ENCODE assay signal across 9 mouse cellular contexts in the genomic region with DNA sequence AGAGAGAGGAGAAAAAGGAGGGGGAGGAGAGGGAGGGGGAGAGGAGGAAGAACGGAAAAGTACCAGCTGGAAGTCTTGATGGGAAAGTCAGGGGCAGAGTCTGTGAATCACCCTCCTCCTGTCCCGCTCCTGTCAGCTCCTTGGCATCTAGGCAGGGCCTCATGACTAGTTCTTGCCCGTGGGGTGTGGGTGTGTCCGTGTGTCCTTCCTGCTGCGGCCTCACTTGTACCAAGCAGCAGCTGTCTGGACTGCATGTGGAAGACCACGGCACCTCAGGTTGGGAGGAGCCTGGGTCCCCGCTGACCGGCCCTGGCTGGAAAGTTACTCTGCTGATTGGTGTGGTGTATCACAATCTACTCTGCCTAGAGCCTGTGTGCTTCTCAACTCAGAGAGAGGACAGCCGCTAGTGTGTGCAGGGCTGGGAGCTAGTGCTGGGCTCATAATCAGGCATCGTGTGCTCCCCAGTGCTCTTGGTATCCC. TPM values are rescaled to one million over a fixed set of nuclear protein-coding genes. Genes with fewer than 3 reads are reported as not detected.
DNase-seq lines count a peak whose midpoint lies in the region; ATAC-seq lines count a peak whose summit lies in the region.
"Had no signal": no experiment of that assay in that cellular context is flagged by ENCODE, and none has a peak within 500 bp of the region (broad histone marks: within the 10 kb centered on the region; RNA-seq: fewer than 3 reads in every experiment).

No protein-coding gene starts in this region.

- no peak for DNase-seq in frontal cortex, postnatal 25 days (ENCODE audit: low spot score in 2 of 2)
- DNase-seq in adrenal gland, adult 8-10 months: peak; percentile 77
- DNase-seq in cerebellum, postnatal 25 days: no peak
- DNase-seq in cerebellum, adult 9-10 months: no peak
- no peak for DNase-seq in midbrain, embryonic 10.5 days (ENCODE audit: low spot score)

- H3K4me1 ChIP-seq in heart, embryonic 14.5 days (ENCODE audit: control insufficient read depth in 2 of 2, insufficient read depth in 2 of 2, low read length in 2 of 2): peaks cover 0 to 2% of the 10 kb centered on the region in 2 experiments; a peak in 1 of 4 replicates
- peaks cover 75% of the 10 kb centered on the region for H3K4me1 ChIP-seq in limb, embryonic 12.5 days (replicated peaks)
- peaks cover 43% of the 10 kb centered on the region for H3K4me1 ChIP-seq in midbrain, embryonic 10.5 days

- no peak overlapping the region for H3K4me2 ChIP-seq in heart, embryonic 14.5 days (ENCODE audit: low read length)
- H3K4me2 ChIP-seq in limb, embryonic 12.5 days: 0 out of 2 replicates have a peak overlapping the region, but pooled peaks have one; percentile 13
- H3K4me2 ChIP-seq: midbrain, embryonic 13.5 days had no signal

- H3K9me3 ChIP-seq in heart, embryonic 14.5 days (ENCODE audit: control insufficient read depth, low read length): no peaks in the 10 kb centered on the region
- H3K9me3 ChIP-seq in limb, embryonic 12.5 days: no peaks in the 10 kb centered on the region
- no peaks in the 10 kb centered on the region for H3K9me3 ChIP-seq in midbrain, embryonic 10.5 days (replicated peaks)
- H3K9me3 ChIP-seq: midbrain, embryonic 13.5 days had no signal

- no peak overlapping the region for H3K27ac ChIP-seq in heart, embryonic 14.5 days (replicated peaks in 1 of 2; ENCODE audit: control insufficient read depth in 1 of 2, insufficient read depth in 1 of 2, low read depth in 2 of 2, low read length in 2 of 2)
- peak overlapping the region; percentile 8; the same call in 1 of the 2 replicates for H3K27ac ChIP-seq in limb, embryonic 12.5 days
- H3K27ac ChIP-seq in midbrain, embryonic 10.5 days (replicated peaks): no peak overlapping the region
- H3K27ac ChIP-seq: midbrain, embryonic 13.5 days had no signal

- H3K9ac ChIP-seq in heart, embryonic 14.5 days (ENCODE audit: low read length): no peak overlapping the region
- no peak overlapping the region for H3K9ac ChIP-seq in limb, embryonic 12.5 days (replicated peaks)
- H3K9ac ChIP-seq: midbrain, embryonic 13.5 days had no signal

- H3K36me3 ChIP-seq in heart, embryonic 14.5 days (ENCODE audit: control insufficient read depth, insufficient read depth, low read length): no peaks in the 10 kb centered on the region
- no peaks in the 10 kb centered on the region for H3K36me3 ChIP-seq in limb, embryonic 12.5 days
- H3K36me3 ChIP-seq in midbrain, embryonic 10.5 days: no peaks in the 10 kb centered on the region
- H3K36me3 ChIP-seq: midbrain, embryonic 13.5 days had no signal

- no peaks in the 10 kb centered on the region for H3K27me3 ChIP-seq in heart, embryonic 14.5 days (ENCODE audit: control insufficient read depth, insufficient read depth, low read length)
- H3K27me3 ChIP-seq in limb, embryonic 12.5 days: 0 out of 2 replicates have a peak, but pooled peaks cover 4% of the 10 kb centered on the region
- no peaks in the 10 kb centered on the region for H3K27me3 ChIP-seq in midbrain, embryonic 10.5 days (ENCODE audit: low read depth, poor library complexity, severe bottlenecking)
- H3K27me3 ChIP-seq: midbrain, embryonic 13.5 days had no signal

- no peak overlapping the region for H3K4me3 ChIP-seq in heart, embryonic 14.5 days (ENCODE audit: control insufficient read depth in 1 of 2, insufficient read depth in 1 of 2, low read depth in 1 of 2, low read length in 2 of 2)
- no peak overlapping the region for H3K4me3 ChIP-seq in limb, embryonic 12.5 days (replicated peaks)
- no peak overlapping the region for H3K4me3 ChIP-seq in midbrain, embryonic 10.5 days
- H3K4me3 ChIP-seq: midbrain, embryonic 13.5 days had no signal

- ATAC-seq in frontal cortex, adult (ENCODE audit: low TSS enrichment): peak; percentile 66; the same call in 1 of the 2 replicates
- peak; percentile 44 for ATAC-seq in heart, embryonic 14.5 days (ENCODE audit: insufficient number of reproducible peaks, insufficient read depth, low FRiP score, low read depth)
- ATAC-seq in limb, embryonic 12.5 days (ENCODE audit: insufficient number of reproducible peaks, insufficient read depth, low FRiP score, low TSS enrichment, low read depth): no peak
- ATAC-seq: midbrain, embryonic 13.5 days had no signal

- WGBS in heart, embryonic 14.5 days: 36% methylated on average over 10 of the region's 10 CpGs
- WGBS in limb, embryonic 12.5 days: 48% methylated on average over 10 of the region's 10 CpGs
- WGBS in midbrain, embryonic 10.5 days: 73% methylated on average over 10 of the region's 10 CpGs

RNA-seq across cellular contexts. Expression of gene Uqcc2, which starts 8.3 kb away (rescaled TPM):
- 100 to 1,000 TPM; 252 to 380 (median 304) TPM for total RNA-seq in adrenal gland, adult 8-10 months (2022)
- polyA plus RNA-seq in heart, embryonic 14.5 days (2014; fragmentation: Nextera tagmentation; extraction: Ambion mirVana): 307 and 339 TPM in 2 replicates
- polyA plus RNA-seq in limb, embryonic 12.5 days (2016; fragmentation: Nextera tagmentation; extraction: Ambion mirVana): 350 and 361 TPM in 2 replicates
- 404 and 411 TPM in 2 replicates for polyA plus RNA-seq in midbrain, embryonic 10.5 days (2016; fragmentation: Nextera tagmentation; extraction: Ambion mirVana)

RNA-seq across cellular contexts. Expression of gene Ip6k3, which starts 25.6 kb away (rescaled TPM):
- 1 to 10 TPM in 3 of 4 experiments, under 1 TPM in 1; 0.49 to 1.8 (median 1.3) TPM for total RNA-seq in adrenal gland, adult 8-10 months (2022)
- 0.22 and 0.32 TPM in 2 replicates for polyA plus RNA-seq in heart, embryonic 14.5 days (2014; fragmentation: Nextera tagmentation; extraction: Ambion mirVana)
- 0.20 and 0.45 TPM in 2 replicates for polyA plus RNA-seq in limb, embryonic 12.5 days (2016; fragmentation: Nextera tagmentation; extraction: Ambion mirVana)
- polyA plus RNA-seq in midbrain, embryonic 10.5 days (2016; fragmentation: Nextera tagmentation; extraction: Ambion mirVana): 0.29 TPM in 1 of 2 replicates, not detected in the other
